Mouse (Mus musculus) left cerebral cortex, postnatal 25 days (tissue): Measurements from ENCODE around the gene Pafah1b2. TPM values are rescaled to one million over a fixed set of nuclear protein-coding genes. Genes with fewer than 3 reads are reported as not detected.

Experiments used
- DNase-seq, 2 experiments: peaks; one replicate each; pipeline ENCODE4 v3.0.0; 2022; ENCODE audit warnings: low spot score in 2 of 2, mixed read lengths in 1 of 2
- intact Hi-C: fragments of 180-260 bp; cut with DNase I; formaldehyde crosslinking; loops from one replicate; pipeline ENCODE4 v1.15.1; 2025
- total RNA-seq, 2 experiments: library from RNA; stranded (reverse); gene quantifications; 2 replicates each; pipeline ENCODE4 v1.2.3; 2021

The Pafah1b2 gene
- total RNA-seq, 2 experiments from 2014 or later, result 203 to 206 TPM

DNA sequence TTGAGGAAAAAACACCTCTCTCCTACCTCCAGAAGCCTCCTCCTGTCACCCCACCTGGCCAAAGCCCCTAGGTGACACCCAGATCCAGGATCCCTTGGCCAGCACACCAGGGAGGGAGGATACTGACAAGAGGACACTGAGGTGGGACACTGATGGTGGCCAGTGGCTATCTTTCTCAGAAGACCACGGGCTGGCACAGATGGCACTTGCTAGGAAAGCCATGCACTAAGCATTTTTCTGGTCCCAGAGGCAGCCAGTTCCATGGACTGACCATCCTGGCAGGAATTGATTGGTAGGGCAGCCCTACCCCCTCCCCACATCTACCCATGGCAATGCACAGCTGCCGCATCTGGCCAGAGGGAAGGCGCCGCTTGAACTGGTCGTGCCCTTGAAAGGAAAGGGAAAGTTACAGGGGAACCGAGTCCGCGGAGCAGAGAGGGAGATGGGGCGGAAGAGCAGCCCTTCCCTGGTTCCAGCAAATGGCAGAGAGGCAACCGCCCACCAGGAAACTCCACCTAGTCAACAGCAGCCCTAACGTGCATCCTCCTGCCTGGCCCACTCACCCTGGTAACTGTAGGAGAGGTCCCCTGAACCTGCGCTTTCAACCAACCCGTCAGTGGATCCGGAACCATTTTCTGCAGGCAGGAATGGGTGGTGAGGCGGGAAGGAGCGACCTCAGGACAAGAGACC is 66.2 kb downstream of the Pafah1b2 start:
- DNase-seq, result no peak
- intact Hi-C loops, result no loop called here

DNA sequence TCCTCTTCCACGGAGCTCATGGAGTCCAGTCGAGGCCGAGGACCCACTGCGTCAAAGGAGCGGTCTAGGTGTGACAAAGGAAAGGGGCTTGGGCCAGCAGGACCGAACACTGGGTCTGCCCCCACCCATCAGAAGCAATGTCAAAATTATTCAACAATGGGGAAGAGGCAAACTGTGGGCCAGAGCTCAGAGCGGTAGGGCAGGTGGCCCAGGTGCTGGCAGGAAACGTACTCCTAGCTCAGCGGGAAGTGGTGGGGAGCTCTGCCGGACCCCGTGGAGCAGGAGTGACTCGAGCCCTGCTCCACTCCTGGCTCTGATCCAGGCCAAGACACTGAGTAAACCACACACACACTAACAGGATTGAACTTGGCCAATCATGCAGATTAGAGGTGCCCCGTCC is 66.8 kb downstream of the Pafah1b2 start:
- DNase-seq, result no peak
- intact Hi-C loops, result no loop called here

DNA sequence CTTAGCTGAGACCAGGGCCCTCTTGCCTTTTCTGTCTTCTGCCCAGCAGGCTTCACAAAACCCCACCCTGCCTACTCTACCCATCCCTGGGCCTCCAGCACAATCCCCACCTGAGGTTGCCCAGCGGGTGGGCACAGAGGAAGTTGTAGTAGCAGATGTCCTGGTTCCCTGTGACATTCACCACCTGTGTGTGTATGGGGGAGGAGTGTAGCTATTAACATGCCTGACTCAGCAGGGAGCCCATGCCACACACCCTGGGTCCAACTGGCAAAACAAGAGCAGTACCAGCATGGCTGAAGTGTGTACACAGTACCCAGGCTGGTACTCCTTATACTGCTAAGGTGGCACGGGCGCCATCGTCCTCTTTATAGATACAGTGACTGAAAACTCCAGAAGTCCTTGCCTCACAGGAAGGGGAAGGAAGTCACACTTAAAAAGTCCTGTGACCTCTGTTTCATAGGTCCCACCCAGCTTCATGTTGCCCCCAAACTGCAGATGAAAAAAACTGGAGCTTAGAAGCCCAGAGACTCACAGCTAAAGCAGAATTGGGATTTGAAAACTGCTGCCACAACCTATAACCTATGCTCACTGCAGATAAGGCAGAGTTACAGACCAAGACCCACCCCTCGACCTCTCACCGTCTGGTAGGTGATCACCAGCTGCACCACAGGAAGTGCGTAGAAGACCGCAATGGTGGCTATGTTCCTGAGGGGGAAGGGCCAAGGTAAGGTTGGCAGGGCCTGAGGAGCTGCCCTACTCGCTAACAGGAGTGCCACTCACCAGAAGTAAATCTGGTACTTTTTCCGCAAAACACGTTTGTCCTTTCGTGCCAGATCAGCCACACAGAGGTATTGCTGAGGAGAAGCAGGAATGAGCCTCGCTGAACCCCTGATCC is 67.7 kb downstream of the Pafah1b2 start:
- no peak for DNase-seq
- intact Hi-C loops, result no loop called here

DNA sequence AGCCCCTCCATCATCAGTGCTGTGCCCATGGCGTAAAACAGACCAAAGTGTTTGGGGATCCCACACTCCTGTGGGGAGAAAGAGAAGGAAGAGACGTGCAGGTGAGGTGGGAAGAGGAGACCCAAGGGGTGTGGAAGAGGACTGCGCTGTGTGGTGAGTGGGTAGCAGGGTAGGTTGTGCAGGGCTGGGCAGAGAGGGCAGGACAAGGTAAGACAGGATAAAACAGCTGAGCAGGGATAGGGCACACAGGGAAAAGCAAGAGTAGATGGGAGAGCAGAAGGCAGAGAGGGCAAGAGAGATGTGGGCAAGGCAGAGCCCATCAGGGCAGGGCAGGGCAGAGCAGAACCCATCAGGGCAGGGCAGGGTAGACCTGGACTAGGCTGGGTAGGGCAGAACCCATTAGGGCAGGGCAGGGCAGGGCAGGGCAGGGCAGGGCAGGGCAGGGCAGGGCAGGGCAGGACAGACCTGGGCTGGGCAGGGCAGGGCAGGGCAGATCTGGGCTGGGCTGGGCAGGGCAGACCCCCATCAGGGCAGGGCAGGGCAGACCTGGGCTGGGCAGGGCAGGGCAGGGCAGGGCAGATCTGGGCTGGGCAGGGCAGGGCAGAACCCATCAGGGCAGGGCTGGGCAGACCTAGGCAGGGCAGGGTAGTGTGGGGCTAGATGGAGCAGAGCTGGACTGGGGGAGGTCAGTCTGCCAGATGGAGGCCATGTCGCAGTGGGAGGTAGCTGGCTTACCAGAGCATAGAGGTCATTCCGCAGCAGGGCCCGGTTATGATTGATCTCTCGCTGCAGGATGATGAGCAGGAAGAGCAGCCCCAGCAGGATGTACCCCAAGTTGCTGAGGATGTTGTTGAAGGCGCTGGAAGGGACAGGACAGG is 68.6 kb downstream of the Pafah1b2 start:
- intact Hi-C loops, result no loop called here

DNA sequence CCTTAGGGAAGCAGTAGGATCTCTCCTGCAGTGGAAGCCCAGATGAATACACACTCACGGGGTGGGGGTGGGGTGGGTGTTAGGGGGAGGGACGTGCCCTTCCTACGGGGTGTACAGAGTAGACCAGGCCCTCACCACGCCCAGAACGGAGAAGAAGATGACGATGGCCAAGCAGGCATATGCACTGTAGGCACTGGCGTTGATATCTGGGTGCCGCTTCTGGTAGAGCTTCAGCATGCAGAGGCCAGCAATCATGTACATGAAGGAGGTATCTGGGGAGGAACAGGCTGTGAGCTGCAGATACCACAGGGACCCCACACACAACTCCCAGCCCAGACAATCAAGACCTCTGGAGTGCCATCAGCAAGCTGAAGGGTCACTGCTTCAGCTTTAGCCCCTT is 69.6 kb downstream of the Pafah1b2 start:
- no peak for DNase-seq
- intact Hi-C loops, result no loop called here

More for the DNA sequence above, 68.6 kb downstream of the Pafah1b2 start:
- DNase-seq, result no peak

DNA sequence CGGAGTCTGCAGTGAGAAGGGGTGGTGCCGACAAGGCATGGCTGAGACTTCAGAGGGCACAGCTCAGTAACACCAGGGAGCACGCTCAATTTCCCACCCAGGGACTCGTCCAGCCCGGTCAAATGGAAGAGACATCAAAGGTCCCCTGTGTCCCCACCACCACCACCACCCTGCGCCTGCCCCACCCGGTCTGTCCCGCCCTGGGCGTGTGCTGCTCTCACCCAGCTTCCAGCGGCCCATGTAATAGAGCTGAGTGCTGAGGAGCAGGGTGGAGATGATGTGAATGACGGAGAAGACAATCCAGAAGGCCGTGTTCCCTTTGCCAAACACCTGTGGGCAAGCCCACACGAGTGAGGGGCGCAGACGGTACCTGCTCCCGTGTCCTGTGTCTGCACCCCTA is 70.0 kb downstream of the Pafah1b2 start:
- intact Hi-C loops, result no loop called here
- no peak for DNase-seq

DNA sequence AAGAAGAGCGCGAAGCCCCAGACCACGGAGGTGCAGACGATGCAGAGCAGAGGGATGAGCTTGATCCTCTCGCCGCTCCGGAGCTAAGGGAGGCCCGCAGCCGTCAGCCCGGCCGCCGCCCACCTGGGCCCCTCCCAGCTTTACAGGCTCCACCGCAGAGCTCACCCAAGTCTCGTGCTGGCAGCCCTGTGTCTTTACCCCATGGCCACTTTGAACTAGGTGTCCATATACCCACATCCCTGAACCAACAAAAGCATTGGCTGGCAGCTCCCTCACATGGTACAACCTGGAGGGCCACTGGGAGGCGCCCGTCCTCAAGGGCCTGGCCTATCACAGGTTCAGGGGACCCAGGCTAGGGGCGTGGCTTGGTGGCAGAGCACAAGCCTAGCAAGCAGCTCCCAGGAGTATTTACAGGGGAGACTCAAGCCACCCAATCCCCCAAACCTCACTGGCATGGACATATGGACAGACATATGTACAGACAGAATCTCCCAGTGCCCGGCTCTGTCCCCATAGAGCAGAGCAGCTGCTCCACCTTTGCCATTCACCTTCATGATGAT is 71.1 kb downstream of the Pafah1b2 start:
- no peak for DNase-seq
- intact Hi-C loops, result no loop called here

DNA sequence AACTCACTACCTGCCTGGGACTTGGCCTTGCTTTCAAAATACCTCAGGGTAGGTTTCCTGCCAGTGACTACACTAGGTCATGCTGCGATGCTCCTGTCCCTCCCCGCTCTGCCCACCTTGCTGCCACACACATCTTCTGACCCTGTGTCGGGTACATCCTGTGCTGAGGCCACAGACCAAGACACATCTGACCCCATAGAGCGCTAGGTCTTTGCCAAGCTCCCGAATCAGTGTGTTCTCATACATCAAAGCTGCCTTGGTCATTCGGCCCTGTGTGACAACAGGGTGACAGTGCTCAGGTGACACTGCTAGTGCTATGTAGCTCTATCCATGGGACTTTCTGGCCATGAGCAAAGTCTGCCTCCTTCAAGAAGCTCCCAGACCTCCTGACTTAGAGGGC is 72.7 kb downstream of the Pafah1b2 start:
- no peak for DNase-seq
- intact Hi-C loops, result no loop called here

DNA sequence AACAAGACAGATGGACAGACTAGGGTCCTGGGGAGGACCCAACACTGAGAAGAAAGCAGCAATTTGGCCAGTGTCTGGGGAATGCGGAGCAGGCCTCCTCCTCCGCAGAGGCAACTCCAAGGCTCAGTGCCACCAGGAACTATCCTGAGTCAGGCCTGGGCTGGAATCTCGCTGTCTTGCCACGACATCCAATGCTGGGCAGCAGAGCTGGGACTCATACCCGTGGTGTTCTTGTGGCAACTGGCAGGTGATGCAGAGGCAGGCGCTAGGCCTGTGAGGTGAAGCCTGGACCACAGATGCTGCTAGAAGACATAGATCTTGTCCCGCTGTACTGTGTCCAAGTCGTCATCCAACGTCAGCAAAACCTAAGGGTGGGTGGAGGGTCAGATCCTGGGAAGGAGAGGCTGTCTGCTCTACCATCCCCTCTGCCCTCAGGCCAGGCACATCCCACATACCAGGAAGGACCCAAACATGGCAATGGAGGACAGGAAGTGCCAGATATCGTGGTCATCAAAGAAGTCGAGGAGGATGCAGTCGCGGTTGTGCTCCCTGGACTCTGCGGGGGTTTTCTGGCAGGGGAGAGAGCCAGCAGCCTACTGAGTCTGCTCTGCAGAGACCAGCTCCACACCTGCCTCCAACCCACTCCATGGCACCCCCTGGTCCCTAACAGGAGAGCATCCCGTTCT is 73.4 kb downstream of the Pafah1b2 start:
- DNase-seq, result no peak
- intact Hi-C loops, result no loop called here

DNA sequence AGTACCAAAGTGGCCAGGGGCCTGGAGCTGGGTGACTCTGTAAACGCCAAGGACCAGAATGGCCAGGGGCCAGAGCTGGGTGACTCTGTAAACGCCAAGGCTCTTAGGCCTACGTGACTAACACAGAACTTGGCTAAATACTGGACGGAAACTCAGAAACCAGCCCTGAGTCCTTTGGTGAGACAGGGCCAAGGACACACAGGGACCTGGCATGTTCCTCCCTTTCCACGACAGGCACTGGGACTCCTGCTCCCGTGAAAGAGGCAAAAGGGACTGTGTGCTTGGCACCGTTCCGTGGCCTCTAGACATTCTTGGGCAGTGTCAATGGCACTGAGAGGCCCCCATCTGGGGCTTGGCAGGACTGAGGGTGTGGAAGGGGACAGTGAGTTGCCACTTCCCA is 74.4 kb downstream of the Pafah1b2 start:
- intact Hi-C loops, result no loop called here
- no peak for DNase-seq

DNA sequence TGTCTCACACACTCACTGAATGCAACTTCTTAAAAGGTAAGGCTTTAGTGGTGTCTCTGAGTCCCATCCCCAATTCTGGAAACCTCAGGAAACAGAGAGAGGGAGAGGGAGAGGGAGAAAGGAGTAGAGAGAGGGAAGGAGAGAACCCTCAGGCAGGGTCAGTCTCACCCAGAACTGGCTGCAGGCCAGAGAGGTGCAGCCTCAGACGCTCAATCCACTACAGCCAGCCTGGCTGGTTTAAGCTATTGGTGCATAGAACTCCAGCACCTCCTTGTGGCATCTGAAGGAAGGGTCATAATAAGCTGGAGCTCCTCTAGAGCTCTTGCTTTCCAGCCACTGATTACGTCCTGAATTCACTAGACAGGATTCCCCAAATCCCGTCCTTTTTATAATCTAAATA is 75.6 kb downstream of the Pafah1b2 start:
- intact Hi-C loops, result no loop called here
- peak; percentile 43 to 65 for DNase-seq

DNA sequence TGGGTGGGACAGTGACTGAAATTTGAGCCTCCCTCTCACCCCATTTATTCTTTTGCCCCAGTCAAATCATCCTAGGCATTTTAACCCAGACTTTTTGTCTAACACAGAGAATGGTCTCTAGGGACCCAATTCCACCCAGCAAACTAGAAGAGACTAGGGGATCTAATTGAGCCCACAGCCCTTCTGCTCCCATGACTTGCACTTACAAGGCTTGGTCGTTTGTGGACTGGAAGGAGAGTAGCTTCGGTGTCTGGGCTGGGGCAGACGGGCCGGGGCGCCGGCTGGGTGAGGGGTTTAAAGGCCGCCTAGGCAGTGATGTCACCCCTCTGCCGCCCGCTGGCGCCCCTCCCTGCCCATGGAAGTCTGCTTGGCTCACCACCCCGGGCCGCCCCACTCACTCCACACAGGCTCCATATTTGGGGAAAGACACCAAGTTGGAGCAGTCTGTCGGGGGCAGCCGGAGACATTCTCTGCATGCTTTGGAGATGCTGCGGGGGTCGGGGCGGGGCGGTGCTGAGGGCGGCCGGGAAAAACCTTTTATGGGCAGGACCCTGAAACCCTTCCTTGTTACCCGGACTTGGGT is 76.8 kb downstream of the Pafah1b2 start, which contains the start of gene Tagln:
Tagln (minus strand) TSS at position 431 of the 583 bp plus-strand sequence.
- DNase-seq, result no peak
- intact Hi-C loops, result no loop called here

DNA sequence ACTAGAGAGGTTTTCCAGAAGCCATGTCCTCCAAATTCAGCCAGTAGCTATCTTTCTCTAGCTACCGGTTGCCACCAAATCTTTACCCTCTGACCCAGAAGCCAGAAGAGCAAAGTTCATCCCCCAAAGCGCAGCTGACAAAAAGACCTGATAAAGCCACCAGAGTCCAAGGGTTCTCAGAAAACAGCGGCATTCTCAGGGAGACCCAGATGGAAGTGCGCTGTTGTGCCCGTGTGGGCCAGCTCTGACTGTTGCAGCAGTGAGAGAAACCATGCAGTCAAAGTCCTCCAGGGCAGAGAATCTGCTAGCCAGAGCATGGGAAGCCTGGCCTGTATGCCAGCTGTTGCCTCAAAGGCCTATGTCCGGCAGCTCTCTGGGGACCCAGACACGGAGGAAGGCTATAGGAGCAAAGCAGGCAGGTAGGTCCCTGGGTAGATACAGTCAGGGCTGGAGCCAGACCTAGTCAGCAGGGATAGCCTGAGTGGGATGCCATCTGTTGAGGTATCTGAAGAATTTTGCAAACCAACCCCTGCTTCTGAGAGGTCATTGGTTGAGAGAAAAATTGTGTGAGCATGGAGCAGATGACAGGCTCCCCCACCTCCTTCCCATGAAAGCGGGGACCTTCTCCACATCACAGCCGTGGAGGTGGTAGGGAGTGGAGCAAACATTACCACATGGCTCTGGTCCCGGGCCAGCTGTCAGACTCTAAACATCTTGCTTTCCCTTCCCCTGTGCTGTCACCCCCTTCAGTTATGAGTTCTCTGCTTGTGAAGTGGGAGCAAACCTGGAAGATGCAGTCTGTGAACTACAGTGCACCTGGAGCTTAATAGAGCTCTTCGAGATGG is 79.7 kb downstream of the Pafah1b2 start:
- intact Hi-C loops, result no loop called here
- DNase-seq, result peak in 1 of 2 experiments; percentile 65

DNA sequence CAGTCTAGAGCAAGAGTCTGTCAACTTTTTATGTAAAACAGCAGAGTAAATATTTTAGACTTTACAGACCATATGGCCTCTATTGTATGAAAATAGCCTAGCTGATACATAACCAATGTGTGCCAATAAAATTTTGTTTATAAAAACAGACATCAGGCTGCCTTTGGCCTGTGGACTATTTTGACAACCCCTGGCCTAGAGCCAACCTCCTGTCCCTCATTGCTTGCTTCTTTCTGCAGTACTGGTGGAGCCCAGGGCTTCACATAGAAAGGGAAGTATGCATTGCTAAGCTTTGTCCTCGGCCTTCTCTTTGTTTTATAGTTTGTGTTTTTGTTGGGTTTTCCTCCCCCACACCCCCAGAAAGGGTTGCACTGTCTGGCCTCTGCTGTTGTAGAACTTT is 80.5 kb downstream of the Pafah1b2 start:
- no peak for DNase-seq
- intact Hi-C loops, result no loop called here

DNA sequence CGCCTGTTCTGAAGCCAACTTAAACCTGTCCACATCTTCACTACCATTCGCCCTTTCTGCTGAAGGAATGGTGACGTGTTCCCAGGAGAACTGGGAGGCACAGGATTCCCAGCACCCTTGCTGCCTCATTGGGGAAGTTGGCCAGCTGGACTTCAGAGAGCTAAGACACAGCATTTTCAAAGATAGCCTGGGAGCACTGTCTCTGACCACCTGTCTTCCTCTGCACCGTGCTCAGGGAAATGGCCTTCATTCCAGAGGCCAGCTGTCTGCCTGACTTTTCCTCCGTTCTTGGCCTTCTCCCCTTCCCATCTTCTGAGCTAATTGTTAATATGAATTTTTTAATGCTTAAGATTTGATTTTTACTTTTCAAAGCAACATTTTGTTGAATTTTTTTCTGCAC is 83.2 kb downstream of the Pafah1b2 start:
- DNase-seq, result no peak
- intact Hi-C loops, result no loop called here

DNA sequence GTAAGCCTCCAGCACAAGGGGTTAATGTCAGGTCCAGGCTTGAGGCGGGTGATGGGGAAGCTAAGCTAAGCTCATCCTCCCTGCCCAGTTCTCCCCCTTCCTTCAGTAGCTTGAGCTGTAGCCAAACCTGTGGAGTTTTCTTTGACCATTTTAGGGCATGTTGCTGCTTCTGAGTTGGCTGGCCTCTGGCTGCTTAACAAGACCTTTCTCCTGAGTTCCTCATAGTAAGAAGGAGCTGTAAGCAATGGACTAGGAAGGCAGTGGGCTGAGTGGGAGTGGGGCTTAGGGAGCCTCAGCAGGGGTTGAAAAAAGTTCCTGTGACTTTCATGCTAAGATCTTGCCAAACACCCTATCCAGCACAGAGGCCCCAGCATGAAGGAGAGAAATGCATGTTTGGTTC is 92.6 kb downstream of the Pafah1b2 start:
- intact Hi-C loops, result no loop called here
- DNase-seq, result no peak

DNA sequence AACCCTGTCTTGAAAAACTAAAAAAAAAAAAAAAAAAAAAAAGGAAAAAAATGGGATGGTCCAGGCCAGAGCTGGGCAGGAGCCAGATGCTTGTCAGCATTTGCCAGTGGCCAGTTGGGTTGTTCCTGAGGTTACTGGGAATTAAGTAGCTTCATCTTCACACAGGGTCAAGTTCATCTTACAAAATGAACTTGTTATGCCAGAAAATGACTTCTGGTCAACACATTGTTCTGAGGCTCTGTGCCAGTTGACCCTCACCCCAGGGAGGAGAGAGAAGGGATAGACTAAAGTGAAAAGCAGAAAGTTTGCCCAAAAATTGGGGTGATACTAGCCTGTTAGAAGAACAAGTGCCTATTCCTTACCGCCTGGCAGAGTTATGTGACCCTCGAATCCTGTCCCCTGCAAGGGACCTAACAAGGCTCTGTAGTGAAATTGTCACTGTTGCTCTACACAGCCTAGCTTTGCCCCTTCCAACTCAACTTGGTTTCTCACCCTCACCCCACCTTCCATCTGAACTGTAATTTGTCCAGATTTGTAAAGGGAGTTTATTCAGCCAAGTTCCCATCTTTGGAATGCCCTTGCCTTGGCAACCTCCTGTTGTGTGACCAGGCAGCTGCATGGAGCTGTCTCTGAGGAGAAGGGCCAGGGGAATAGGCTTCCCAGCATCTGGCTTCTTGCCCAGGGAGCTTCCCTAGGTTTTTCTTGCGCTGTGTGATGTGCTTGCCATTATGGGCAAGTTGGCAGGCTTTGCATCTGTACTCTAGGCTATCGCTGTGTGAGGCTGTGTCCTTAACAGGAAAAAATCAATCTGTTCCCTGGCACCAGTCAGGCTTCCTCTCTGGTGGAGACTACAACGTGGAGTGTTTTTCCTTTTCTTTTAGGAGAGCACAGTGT is 95.2 kb downstream of the Pafah1b2 start:
- intact Hi-C loops, result no loop called here
- DNase-seq, result peak; percentile 46 to 67
